Mouse (Mus musculus) midbrain, embryonic 15.5 days (tissue): Measurements from ENCODE around the gene Ubac1. TPM values are rescaled to one million over a fixed set of nuclear protein-coding genes. Genes with fewer than 3 reads are reported as not detected.

Experiments
- ATAC-seq: fragments of 200-750 bp; cut with Nextera tagmentation; replicated peaks from 2 replicates; pipeline ENCODE4 v1.8.0; 2017; ENCODE audit warnings: moderate TSS enrichment
- H3K27ac ChIP-seq: fragments of 300-500 bp; sonication (generic); 2 replicates; pipeline ENCODE4 v1.5.1; 2015; ENCODE audit warnings: mild to moderate bottlenecking, inconsistent platforms
- H3K27me3 ChIP-seq: fragments of 300-500 bp; sonication (generic); replicated peaks from 2 replicates; pipeline ENCODE4 v1.6.1; 2015; ENCODE audit warnings: inconsistent platforms
- H3K36me3 ChIP-seq: fragments of 300-500 bp; sonication (generic); replicated peaks from 2 replicates; pipeline ENCODE4 v1.6.1; 2015; ENCODE audit warnings: inconsistent platforms
- H3K4me1 ChIP-seq: fragments of 300-500 bp; sonication (generic); 2 replicates; pipeline ENCODE4 v1.6.1; 2015; ENCODE audit warnings: inconsistent platforms
- H3K4me2 ChIP-seq: fragments of 300-500 bp; sonication (generic); 2 replicates; pipeline ENCODE4 v1.6.1; 2015; ENCODE audit warnings: inconsistent platforms, mild to moderate bottlenecking, moderate library complexity
- H3K4me3 ChIP-seq: fragments of 300-500 bp; sonication (generic); 2 replicates; pipeline ENCODE4 v1.5.1; 2015; ENCODE audit warnings: mild to moderate bottlenecking, inconsistent platforms
- H3K9ac ChIP-seq: fragments of 300-500 bp; sonication (generic); 2 replicates; pipeline ENCODE4 v1.6.1; 2015; ENCODE audit warnings: mild to moderate bottlenecking, inconsistent platforms
- H3K9me3 ChIP-seq: fragments of 300-500 bp; sonication (generic); 2 replicates; pipeline ENCODE4 v1.6.1; 2016; ENCODE audit warnings: inconsistent platforms
- WGBS: fragments of 180-500 bp; shearing (Covaris S2); methylation state at CpG from one replicate; pipeline ENCODE4 v1.1.7; 2015; ENCODE audit warnings: mixed read lengths; 5-methylcytosine and 5-hydroxymethylcytosine counted together
- polyA plus RNA-seq: library from polyadenylated mRNA; unstranded; fragments of >200 nt; fragmentation: Nextera tagmentation; extraction: Ambion mirVana; gene quantifications from 2 replicates; pipeline ENCODE4 v1.2.1, GENCODE M21; 2015

Gene Ubac1
- 132 and 139 TPM in 2 replicates for polyA plus RNA-seq

- peak; percentile 94 for ATAC-seq
Observed at GRCm38 (mm10) chr2:26021561-26022257, at the start of gene Ubac1. Gene Ubac1, minus strand, starts transcription at chr2:26021747.

GRCm38 (mm10) chr2:26068592-26068991 is 47.0 kb upstream of the Ubac1 start:
- Histone ChIP-seq H3K36me3 (no peaks in the 10 kb centered on the region), H3K27ac (no peak overlapping the region), H3K9ac (no peak overlapping the region), H3K4me1 (peaks cover 10% of the 10 kb centered on the region; the same call in 1 of the 2 replicates), H3K27me3 (no peaks in the 10 kb centered on the region), H3K9me3 (no peaks in the 10 kb centered on the region), H3K4me3 (no peak overlapping the region), H3K4me2 (no peak overlapping the region)
- 92% methylated on average over 1 of the region's 1 CpGs for WGBS
- no peak for ATAC-seq

More at GRCm38 (mm10) chr2:26021561-26022257, at the start of gene Ubac1:
- H3K4me2 ChIP-seq = peak within 1 kb of the TSS; percentile 92
- 6% methylated on average over 50 of the region's 50 CpGs for WGBS
- peak within 1 kb of the TSS; percentile 81 for H3K4me3 ChIP-seq
- peaks cover 33% of the 10 kb centered on the region for H3K4me1 ChIP-seq
- H3K27ac ChIP-seq = peak within 1 kb of the TSS; percentile 84
- peak within 1 kb of the TSS; percentile 80 for H3K9ac ChIP-seq
- no peaks in the 10 kb centered on the region for H3K36me3 ChIP-seq
- H3K9me3 ChIP-seq = no peaks in the 10 kb centered on the region
- H3K27me3 ChIP-seq = no peaks in the 10 kb centered on the region

- peaks cover 10% of the 10 kb centered on the region; the same call in 1 of the 2 replicates for H3K4me1 ChIP-seq
- 76% methylated on average over 7 of the region's 7 CpGs for WGBS
Observed at GRCm38 (mm10) chr2:26068175-26068574, 46.6 kb upstream of the Ubac1 start.

GRCm38 (mm10) chr2:26066527-26066926 is 45.0 kb upstream of the Ubac1 start:
- Histone ChIP-seq H3K27me3 (no peaks in the 10 kb centered on the region), H3K4me2 (no peak overlapping the region), H3K4me3 (no peak overlapping the region), H3K9ac (no peak overlapping the region), H3K9me3 (no peaks in the 10 kb centered on the region), H3K36me3 (no peaks in the 10 kb centered on the region), H3K4me1 (peaks cover 10% of the 10 kb centered on the region; the same call in 1 of the 2 replicates), H3K27ac (0 out of 2 replicates have a peak overlapping the region, but pooled peaks have one; percentile 9)
- ATAC-seq = peak; percentile 42; the same call in 1 of the 2 replicates
- 61% methylated on average over 14 of the region's 14 CpGs for WGBS

More at GRCm38 (mm10) chr2:26068175-26068574, 46.6 kb upstream of the Ubac1 start:
- Histone ChIP-seq H3K9me3 (no peaks in the 10 kb centered on the region), H3K36me3 (no peaks in the 10 kb centered on the region), H3K27ac (no peak overlapping the region), H3K4me3 (no peak overlapping the region), H3K27me3 (no peaks in the 10 kb centered on the region), H3K9ac (no peak overlapping the region), H3K4me2 (no peak overlapping the region)
- no peak for ATAC-seq

- ATAC-seq = no peak
- H3K4me3 ChIP-seq = no peak overlapping the region
- WGBS = 84% methylated on average over 13 of the region's 13 CpGs
Observed at GRCm38 (mm10) chr2:26062742-26063427, 41.3 kb upstream of the Ubac1 start.

GRCm38 (mm10) chr2:26062241-26062640 is 40.7 kb upstream of the Ubac1 start:
- ATAC-seq = no peak
- WGBS = 71% methylated on average over 4 of the region's 4 CpGs
- H3K4me1 ChIP-seq = peaks cover 10% of the 10 kb centered on the region; the same call in 1 of the 2 replicates
- H3K27ac ChIP-seq = no peak overlapping the region
- no peak overlapping the region for H3K9ac ChIP-seq
- H3K9me3 ChIP-seq = no peaks in the 10 kb centered on the region
- no peaks in the 10 kb centered on the region for H3K27me3 ChIP-seq
- no peaks in the 10 kb centered on the region for H3K36me3 ChIP-seq
- no peak overlapping the region for H3K4me2 ChIP-seq
- no peak overlapping the region for H3K4me3 ChIP-seq

More at GRCm38 (mm10) chr2:26062742-26063427, 41.3 kb upstream of the Ubac1 start:
- Histone ChIP-seq H3K4me1 (peaks cover 10% of the 10 kb centered on the region; the same call in 1 of the 2 replicates), H3K27ac (no peak overlapping the region), H3K9me3 (no peaks in the 10 kb centered on the region), H3K27me3 (no peaks in the 10 kb centered on the region), H3K4me2 (no peak overlapping the region), H3K9ac (no peak overlapping the region), H3K36me3 (no peaks in the 10 kb centered on the region)

- Histone ChIP-seq H3K9me3 (no peaks in the 10 kb centered on the region), H3K4me3 (no peak overlapping the region), H3K27ac (no peak overlapping the region), H3K27me3 (no peaks in the 10 kb centered on the region), H3K4me2 (no peak overlapping the region), H3K36me3 (no peaks in the 10 kb centered on the region), H3K4me1 (0 out of 2 replicates have a peak, but pooled peaks cover 5% of the 10 kb centered on the region), H3K9ac (no peak overlapping the region)
- ATAC-seq = no peak
- WGBS = 76% methylated on average over 21 of the region's 21 CpGs
Observed at GRCm38 (mm10) chr2:26061018-26061666, 39.6 kb upstream of the Ubac1 start.

GRCm38 (mm10) chr2:26057053-26057452 is 35.5 kb upstream of the Ubac1 start:
- no peak overlapping the region for H3K9ac ChIP-seq
- ATAC-seq = no peak

GRCm38 (mm10) chr2:26056226-26056625 is 34.7 kb upstream of the Ubac1 start:
- ATAC-seq = no peak
- H3K4me1 ChIP-seq = no peaks in the 10 kb centered on the region
- H3K9ac ChIP-seq = no peak overlapping the region
- no peak overlapping the region for H3K4me3 ChIP-seq
- 74% methylated on average over 5 of the region's 5 CpGs for WGBS
- no peak overlapping the region for H3K4me2 ChIP-seq
- H3K27ac ChIP-seq = no peak overlapping the region
- H3K9me3 ChIP-seq = no peaks in the 10 kb centered on the region
- no peaks in the 10 kb centered on the region for H3K36me3 ChIP-seq
- H3K27me3 ChIP-seq = no peaks in the 10 kb centered on the region

More at GRCm38 (mm10) chr2:26057053-26057452, 35.5 kb upstream of the Ubac1 start:
- no peak overlapping the region for H3K4me2 ChIP-seq
- no peaks in the 10 kb centered on the region for H3K4me1 ChIP-seq
- WGBS = 88% methylated on average over 7 of the region's 7 CpGs
- H3K27ac ChIP-seq = no peak overlapping the region
- no peaks in the 10 kb centered on the region for H3K9me3 ChIP-seq
- no peak overlapping the region for H3K4me3 ChIP-seq
- H3K36me3 ChIP-seq = no peaks in the 10 kb centered on the region
- H3K27me3 ChIP-seq = no peaks in the 10 kb centered on the region

- Histone ChIP-seq H3K4me2 (no peak overlapping the region), H3K27me3 (no peaks in the 10 kb centered on the region), H3K27ac (no peak overlapping the region), H3K9me3 (no peaks in the 10 kb centered on the region), H3K4me3 (no peak overlapping the region), H3K36me3 (no peaks in the 10 kb centered on the region), H3K9ac (no peak overlapping the region), H3K4me1 (no peaks in the 10 kb centered on the region)
- no peak for ATAC-seq
- WGBS = 44% methylated on average over 2 of the region's 2 CpGs
Observed at GRCm38 (mm10) chr2:26055747-26056102, 34.2 kb upstream of the Ubac1 start.

- ATAC-seq = peak; percentile 54
- H3K4me1 ChIP-seq = no peaks in the 10 kb centered on the region
- WGBS = 34% methylated on average over 8 of the region's 8 CpGs
- H3K9me3 ChIP-seq = no peaks in the 10 kb centered on the region
- H3K4me2 ChIP-seq = no peak overlapping the region
- H3K27me3 ChIP-seq = no peaks in the 10 kb centered on the region
- H3K36me3 ChIP-seq = no peaks in the 10 kb centered on the region
- no peak overlapping the region for H3K9ac ChIP-seq
- H3K4me3 ChIP-seq = no peak overlapping the region
- no peak overlapping the region for H3K27ac ChIP-seq
Observed at GRCm38 (mm10) chr2:26055046-26055746, 33.6 kb upstream of the Ubac1 start.

- Histone ChIP-seq H3K9ac (no peak overlapping the region), H3K27me3 (no peaks in the 10 kb centered on the region), H3K27ac (no peak overlapping the region), H3K4me2 (no peak overlapping the region), H3K4me1 (no peaks in the 10 kb centered on the region), H3K9me3 (no peaks in the 10 kb centered on the region), H3K36me3 (no peaks in the 10 kb centered on the region), H3K4me3 (no peak overlapping the region)
- ATAC-seq = no peak
- WGBS = 59% methylated on average over 4 of the region's 4 CpGs
Observed at GRCm38 (mm10) chr2:26052806-26053205, 31.3 kb upstream of the Ubac1 start.
